Mouse (Mus musculus) small intestine, adult 2 months (tissue): Measurements from ENCODE around the gene Sec31a.

Source experiments
- CTCF ChIP-seq: fragments of 200-500 bp; IDR thresholded peaks from 2 replicates; pipeline ENCODE4 v1.5.1; 2012; ENCODE audit warnings: low read depth, mild to moderate bottlenecking, control low read depth, inconsistent platforms, low read length, moderate library complexity, mixed read lengths; ENCODE audit not compliant: insufficient replicate concordance, insufficient read length; ENCODE audit errors: extremely low read depth
- POLR2A ChIP-seq: fragments of 200-500 bp; IDR thresholded peaks from 2 replicates; pipeline ENCODE4 v1.6.1; 2012; ENCODE audit warnings: low read depth, mild to moderate bottlenecking, control low read depth, inconsistent platforms, low read length, moderate library complexity

DNA sequence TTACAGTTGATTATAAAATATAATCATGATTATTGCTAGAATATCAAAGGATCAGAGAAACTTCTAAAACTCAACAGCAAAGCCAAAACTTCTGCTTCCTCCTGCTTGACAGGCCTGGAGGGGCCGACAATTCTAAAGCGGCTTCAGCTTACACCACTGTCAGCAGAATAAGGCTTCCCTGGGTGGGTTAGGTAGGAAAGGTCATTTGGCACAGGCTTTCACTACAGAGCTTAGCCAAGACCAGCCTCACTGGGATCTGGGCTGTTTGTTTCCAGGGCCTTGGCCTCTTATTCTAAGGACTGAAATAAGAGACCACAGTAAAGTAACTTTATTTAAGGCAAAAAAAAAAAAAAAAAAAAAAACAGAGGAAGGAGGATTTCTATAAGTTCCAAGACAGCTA is 49.0 kb downstream of the Sec31a start:
- TF ChIP-seq CTCF (no peak), POLR2A (no peak)
